Mouse (Mus musculus) forebrain, embryonic 10.5 days (tissue): ENCODE measurements around the gene Zfp961. TPM values are rescaled to one million over a fixed set of nuclear protein-coding genes. Genes with fewer than 3 reads are reported as not detected.

Source experiments
- polyA plus RNA-seq: library from polyadenylated mRNA; unstranded; fragments of >200 nt; fragmentation: Nextera tagmentation; extraction: Ambion mirVana; gene quantifications from 2 replicates; pipeline ENCODE4 v1.2.1, GENCODE M21; 2016

The Zfp961 gene
- polyA plus RNA-seq, 1 experiment from 2014 or later = 27.8 TPM

Other genes starting within 250 kb of the Zfp961 start
- gene B3gnt3, start 249.2 kb upstream of the Zfp961 start, polyA plus RNA-seq = 0.41 and 0.69 TPM in 2 replicates
- 12.6 and 13.2 TPM in 2 replicates for gene Fcho1, start 225.3 kb upstream of the Zfp961 start, polyA plus RNA-seq
- gene Zfp709, start 69.0 kb upstream of the Zfp961 start, polyA plus RNA-seq = 4.0 and 4.2 TPM in 2 replicates
- gene Zfp882, start 42.4 kb upstream of the Zfp961 start, polyA plus RNA-seq = 7.7 and 8.4 TPM in 2 replicates
- gene Zfp617, start 42.4 kb upstream of the Zfp961 start, polyA plus RNA-seq = 36.9 and 37.5 TPM in 2 replicates
- gene Cyp4f18, start 58.6 kb downstream of the Zfp961 start, polyA plus RNA-seq = 0.32 and 0.45 TPM in 2 replicates
- not detected in 2 replicates for gene Olfr372, start 90.2 kb downstream of the Zfp961 start, polyA plus RNA-seq
- gene Olfr373, start 132.1 kb downstream of the Zfp961 start, polyA plus RNA-seq = 0.06 TPM in 1 of 2 replicates, not detected in the other
- not detected in 2 replicates for gene Olfr374, start 156.0 kb downstream of the Zfp961 start, polyA plus RNA-seq
- 634 and 649 TPM in 2 replicates for gene Tpm4, start 183.9 kb downstream of the Zfp961 start, polyA plus RNA-seq
- 138 and 144 TPM in 2 replicates for gene Rab8a, start 210.2 kb downstream of the Zfp961 start, polyA plus RNA-seq
- 0.07 TPM in 1 of 2 replicates, not detected in the other for gene Hsh2d, start 238.6 kb downstream of the Zfp961 start, polyA plus RNA-seq